Mouse (Mus musculus): ENCODE results near the gene Cyp26a1. TPM values are rescaled to one million over a fixed set of nuclear protein-coding genes. Genes with fewer than 3 reads are reported as not detected.

Gene Cyp26a1
- not detected for total RNA-seq (2021)

DNA sequence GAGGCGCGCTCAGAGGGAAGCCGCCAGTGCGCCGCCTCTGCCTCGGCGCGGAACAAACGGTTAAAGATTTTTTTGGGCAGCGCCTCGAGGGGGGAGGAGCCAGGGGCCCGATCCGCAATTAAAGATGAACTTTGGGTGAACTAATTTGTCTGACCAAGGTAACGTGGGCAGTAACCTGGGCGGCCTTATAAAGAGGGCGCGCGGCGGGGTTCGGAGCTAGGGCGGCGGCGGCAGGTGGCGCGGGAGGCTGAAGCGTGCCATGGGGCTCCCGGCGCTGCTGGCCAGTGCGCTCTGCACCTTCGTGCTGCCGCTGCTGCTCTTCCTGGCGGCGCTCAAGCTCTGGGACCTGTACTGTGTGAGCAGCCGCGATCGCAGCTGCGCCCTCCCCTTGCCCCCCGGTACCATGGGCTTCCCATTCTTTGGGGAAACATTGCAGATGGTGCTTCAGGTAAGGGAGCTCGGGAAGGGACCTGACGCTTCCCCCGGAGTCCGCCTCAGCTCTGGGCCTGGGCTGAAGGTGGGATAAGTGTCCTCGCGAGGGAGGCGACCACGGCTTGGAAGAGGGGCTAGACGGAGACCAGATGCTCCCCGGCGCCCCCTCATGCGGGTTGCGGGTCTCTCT lies at the start of gene Cyp26a1:
Cyp26a1 (plus strand) TSS at position 148 of the 622 bp plus-strand sequence.
- no peak for DNase-seq
- intact Hi-C loops (cut with DNase I) = no loop called here

DNA sequence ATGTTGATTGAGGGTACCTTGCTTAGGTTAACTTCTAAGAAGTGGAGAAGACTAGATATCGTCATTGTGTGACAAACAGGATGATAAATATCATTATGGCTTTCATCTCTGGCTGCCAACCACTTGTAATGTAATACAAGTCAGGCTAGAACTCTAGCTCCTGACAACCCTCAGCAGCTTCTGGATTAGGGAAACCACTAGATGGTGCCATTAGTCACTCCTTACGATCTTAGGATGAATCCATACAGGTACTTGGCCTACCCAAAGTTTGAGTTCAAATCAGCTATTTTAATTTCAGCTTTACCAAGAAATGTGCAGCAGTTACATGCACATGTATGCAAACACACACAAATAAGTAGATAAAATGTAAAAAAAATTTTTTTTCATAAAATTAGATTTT lies 49.6 kb upstream of the Cyp26a1 start:
- intact Hi-C loops (cut with DNase I) = no loop called here
- DNase-seq = no peak

- intact Hi-C loops (cut with DNase I) = no loop called here
- no peak for DNase-seq
Measured at GRCm38 (mm10) chr19:37650526-37650925, 47.1 kb upstream of the Cyp26a1 start.

DNA sequence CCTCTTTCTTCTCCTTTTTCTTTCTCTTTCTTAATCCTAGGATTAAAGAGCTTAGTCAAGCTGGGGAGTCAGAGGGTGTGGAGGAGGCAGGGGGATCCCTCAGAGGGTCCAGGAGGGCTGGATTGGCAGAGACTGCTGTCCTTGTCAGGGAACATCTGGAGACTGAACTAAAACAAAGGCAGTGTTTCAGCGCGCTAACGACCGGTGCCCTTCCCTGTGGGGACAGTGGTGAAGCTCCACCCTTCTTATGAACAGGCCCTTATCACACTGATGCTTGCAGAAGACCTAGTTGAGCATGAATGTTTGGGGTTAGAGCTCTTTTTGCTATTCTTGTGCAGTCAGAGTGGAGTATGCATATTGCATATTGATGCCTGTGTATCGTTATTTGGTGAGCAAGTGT lies 43.6 kb upstream of the Cyp26a1 start:
- intact Hi-C loops (cut with DNase I) = no loop called here
- DNase-seq = no peak

GRCm38 (mm10) chr19:37656441-37656840 lies 41.2 kb upstream of the Cyp26a1 start:
- intact Hi-C loops (cut with DNase I) = no loop called here
- no peak for DNase-seq

- intact Hi-C loops (cut with DNase I) = no loop called here
- DNase-seq = no peak
Measured at GRCm38 (mm10) chr19:37665256-37665655, 32.3 kb upstream of the Cyp26a1 start.

- DNase-seq = no peak
- intact Hi-C loops (cut with DNase I) = no loop called here
Measured at GRCm38 (mm10) chr19:37667855-37668594, 29.6 kb upstream of the Cyp26a1 start.

DNA sequence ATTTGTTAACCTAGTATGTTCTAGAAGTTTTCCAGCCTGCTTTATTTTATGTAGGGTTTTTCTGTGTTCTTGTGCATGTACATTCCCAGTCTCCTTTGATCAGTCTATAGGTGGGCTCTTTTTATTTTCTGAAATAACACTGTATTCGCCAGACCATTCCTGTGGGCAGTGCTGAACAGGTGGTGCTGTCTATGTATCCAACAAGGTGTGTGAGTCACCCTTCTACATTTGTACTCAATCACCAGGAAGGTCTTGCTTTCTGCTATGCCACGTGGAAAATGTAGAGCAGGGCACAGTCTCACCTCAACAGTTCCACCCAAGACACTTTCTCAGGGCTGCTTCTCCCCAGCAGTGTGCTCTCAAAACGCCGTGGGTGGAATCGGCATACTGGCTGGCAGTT lies 28.9 kb upstream of the Cyp26a1 start:
- no peak for DNase-seq
- intact Hi-C loops (cut with DNase I) = no loop called here

DNA sequence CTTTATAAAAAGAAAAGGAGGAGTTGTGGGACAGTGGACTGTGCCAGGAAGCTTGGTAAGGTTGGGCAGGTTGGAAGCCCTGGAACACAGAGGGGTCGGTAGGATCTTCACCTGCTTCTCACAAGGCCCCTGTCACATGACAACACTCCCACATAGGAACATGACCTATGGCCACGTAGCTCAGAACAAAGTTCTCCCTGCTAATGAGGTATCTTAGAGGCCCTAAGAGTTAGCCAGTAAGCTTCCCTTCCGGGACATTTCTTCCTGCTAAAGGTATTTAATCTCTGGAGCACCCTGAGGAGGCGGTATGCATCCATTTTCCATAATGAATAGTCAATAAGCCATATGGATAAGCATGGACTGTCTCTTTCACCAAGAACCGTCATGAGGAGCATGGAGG lies 28.1 kb upstream of the Cyp26a1 start:
- intact Hi-C loops (cut with DNase I) = no loop called here
- no peak for DNase-seq

DNA sequence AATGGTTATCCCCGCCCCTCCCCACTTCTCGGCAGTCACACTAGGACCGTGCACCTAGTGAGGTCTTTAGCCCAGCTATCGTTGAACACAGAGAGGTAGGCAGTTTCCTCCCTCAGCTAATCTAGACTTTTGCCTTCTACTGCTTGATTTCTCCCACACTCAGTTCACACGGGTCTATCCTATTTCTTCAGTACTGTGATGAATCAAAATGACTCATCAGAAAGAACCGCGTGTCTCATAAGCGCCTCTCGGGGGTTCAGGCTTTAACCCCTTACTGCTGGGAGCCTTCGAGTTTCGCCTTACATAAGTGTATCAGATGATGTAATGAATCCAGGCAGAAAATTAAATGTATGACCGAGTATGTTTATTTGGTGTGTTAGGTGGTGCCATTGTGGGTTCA lies 24.2 kb upstream of the Cyp26a1 start:
- no peak for DNase-seq
- intact Hi-C loops (cut with DNase I) = no loop called here

- intact Hi-C loops (cut with DNase I) = no loop called here
- no peak for DNase-seq
Measured at GRCm38 (mm10) chr19:37685281-37685680, 12.3 kb upstream of the Cyp26a1 start, which contains the start of gene Cyp26c1. Cyp26c1 (plus strand) TSS chr19:37685581.

- intact Hi-C loops (cut with DNase I) = no loop called here
- no peak for DNase-seq
Measured at GRCm38 (mm10) chr19:37686347-37686746, 11.3 kb upstream of the Cyp26a1 start.

DNA sequence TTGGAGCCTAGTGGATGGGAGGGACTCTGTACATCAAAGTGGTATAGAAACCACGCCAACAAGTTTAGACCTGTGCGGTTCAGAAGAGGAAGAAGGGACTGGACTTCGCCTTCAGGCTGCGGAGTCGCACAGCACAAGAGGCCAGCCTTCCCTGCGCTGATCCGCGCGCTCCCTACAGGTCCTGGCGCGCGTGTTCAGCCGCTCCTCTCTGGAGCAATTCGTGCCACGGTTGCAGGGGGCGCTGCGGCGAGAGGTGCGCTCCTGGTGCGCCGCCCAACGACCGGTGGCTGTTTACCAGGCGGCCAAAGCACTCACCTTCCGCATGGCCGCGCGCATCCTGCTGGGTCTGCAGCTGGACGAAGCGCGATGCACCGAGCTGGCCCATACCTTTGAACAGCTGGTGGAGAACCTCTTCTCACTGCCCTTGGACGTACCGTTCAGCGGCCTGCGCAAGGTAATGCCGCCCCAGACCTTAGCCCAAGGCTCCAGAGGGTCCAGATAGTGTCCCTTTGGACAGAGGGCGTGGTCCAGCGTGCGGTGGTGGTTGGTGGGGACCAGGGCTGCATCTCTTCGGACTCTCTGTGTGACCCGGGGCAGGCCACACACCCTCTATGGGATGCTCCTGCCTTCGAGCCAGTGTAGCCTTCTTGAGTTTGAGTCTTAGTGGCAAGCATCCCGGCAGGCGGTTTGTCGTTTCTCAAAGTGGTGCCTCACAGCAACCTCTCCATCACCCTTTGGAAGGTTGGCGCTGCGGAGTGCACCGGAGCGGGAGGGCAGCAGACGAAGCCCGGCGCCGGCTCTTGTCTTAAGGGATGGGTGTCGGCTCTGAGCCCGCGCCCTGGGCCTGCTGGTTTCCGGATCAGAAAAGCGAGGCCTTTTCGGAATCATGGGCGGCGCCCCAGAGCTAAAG lies 10.4 kb upstream of the Cyp26a1 start:
- intact Hi-C loops (cut with DNase I) = no loop called here
- no peak for DNase-seq

- intact Hi-C loops (cut with DNase I) = no loop called here
- no peak for DNase-seq
Measured at GRCm38 (mm10) chr19:37689478-37689877, 8.1 kb upstream of the Cyp26a1 start.

DNA sequence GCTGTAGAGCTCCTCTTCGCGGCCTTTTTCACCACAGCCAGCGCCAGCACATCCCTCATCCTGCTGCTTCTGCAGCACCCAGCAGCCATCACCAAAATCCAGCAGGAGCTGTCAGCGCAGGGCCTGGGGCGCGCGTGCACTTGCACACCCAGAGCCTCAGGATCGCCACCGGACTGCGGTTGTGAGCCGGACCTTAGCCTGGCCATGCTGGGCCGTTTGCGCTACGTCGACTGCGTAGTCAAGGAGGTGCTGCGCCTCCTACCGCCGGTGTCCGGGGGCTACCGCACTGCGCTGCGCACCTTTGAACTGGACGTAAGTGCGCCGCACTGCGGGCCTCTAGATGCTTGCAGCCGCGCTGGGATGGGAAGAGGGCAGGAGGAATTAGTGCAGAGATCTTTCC lies 6.9 kb upstream of the Cyp26a1 start:
- intact Hi-C loops (cut with DNase I) = no loop called here
- no peak for DNase-seq

GRCm38 (mm10) chr19:37692879-37693278 lies 4.7 kb upstream of the Cyp26a1 start:
- intact Hi-C loops (cut with DNase I) = no loop called here
- no peak for DNase-seq

DNA sequence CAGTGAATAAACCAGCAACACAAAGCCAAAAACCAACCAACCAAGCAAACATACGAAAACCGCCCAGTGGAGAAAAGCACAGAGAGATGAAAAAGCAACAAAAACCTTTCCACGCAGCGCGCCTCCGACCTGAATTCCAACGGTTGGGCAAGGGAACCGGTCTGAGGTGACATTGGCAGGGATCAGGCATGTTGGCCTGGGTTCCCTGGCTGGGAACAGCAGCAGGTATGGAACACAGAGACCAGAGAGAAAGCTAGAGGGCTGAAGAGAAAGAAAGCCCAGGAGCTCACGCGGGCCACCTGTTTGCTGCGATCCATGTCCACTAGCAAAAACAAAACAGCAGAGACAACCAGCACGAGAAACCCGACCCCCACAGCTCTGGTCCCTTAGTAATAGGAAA lies 2.5 kb upstream of the Cyp26a1 start:
- DNase-seq = no peak
- intact Hi-C loops (cut with DNase I) = no loop called here

- DNase-seq = no peak
- intact Hi-C loops (cut with DNase I) = no loop called here
Measured at GRCm38 (mm10) chr19:37695762-37696602, 1.6 kb upstream of the Cyp26a1 start.

- intact Hi-C loops (cut with DNase I) = no loop called here
- no peak for DNase-seq
Measured at GRCm38 (mm10) chr19:37696603-37697334, 829 bp upstream of the Cyp26a1 start.

DNA sequence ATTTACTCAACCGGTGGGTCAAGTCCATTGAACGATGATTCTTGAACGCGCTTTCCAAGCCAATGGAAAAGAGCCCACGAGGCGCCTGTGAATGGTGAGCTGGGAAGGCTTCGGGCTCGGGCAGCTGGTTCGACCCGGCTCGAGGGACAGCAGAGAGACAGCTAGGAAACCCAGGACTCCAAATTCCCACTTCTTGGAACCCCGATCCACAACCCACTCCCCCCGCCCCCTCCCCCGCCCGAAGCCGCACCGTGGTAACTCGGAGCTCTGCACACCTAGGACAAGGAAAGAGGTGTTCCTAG lies 312 bp upstream of the Cyp26a1 start:
- intact Hi-C loops (cut with DNase I) = no loop called here
- DNase-seq = no peak
